Mouse (Mus musculus) forebrain, embryonic 12.5 days (tissue): ENCODE measurements around the gene Plaur. TPM values are rescaled to one million over a fixed set of nuclear protein-coding genes. Genes with fewer than 3 reads are reported as not detected.

Experiments used
- ATAC-seq: fragments of 200-750 bp; cut with Nextera tagmentation; 2 replicates; pipeline ENCODE4 v1.8.0; 2017; ENCODE audit warnings: moderate TSS enrichment; ENCODE audit not compliant: low FRiP score
- H3K27ac ChIP-seq: fragments of 300-500 bp; sonication (generic); 2 replicates; pipeline ENCODE4 v1.5.1; 2016; ENCODE audit warnings: mild to moderate bottlenecking
- H3K27me3 ChIP-seq: fragments of 300-500 bp; sonication (generic); 2 replicates; pipeline ENCODE4 v1.6.1; 2016; ENCODE audit warnings: mild to moderate bottlenecking
- H3K36me3 ChIP-seq: fragments of 300-500 bp; sonication (generic); replicated peaks from 2 replicates; pipeline ENCODE4 v1.6.1; 2016; ENCODE audit warnings: mild to moderate bottlenecking
- H3K4me1 ChIP-seq: fragments of 300-500 bp; sonication (generic); 2 replicates; pipeline ENCODE4 v1.6.1; 2016
- H3K4me2 ChIP-seq: fragments of 300-500 bp; sonication (generic); 2 replicates; pipeline ENCODE4 v1.6.1; 2016; ENCODE audit warnings: mild to moderate bottlenecking, moderate library complexity
- H3K4me3 ChIP-seq: fragments of 300-500 bp; sonication (generic); replicated peaks from 2 replicates; pipeline ENCODE4 v1.5.1; 2016; ENCODE audit warnings: mild to moderate bottlenecking
- H3K9ac ChIP-seq: fragments of 300-500 bp; sonication (generic); 2 replicates; pipeline ENCODE4 v1.6.1; 2016; ENCODE audit warnings: mild to moderate bottlenecking
- H3K9me3 ChIP-seq: fragments of 300-500 bp; sonication (generic); 2 replicates; pipeline ENCODE4 v1.6.1; 2016
- WGBS: fragments of 180-500 bp; shearing (Covaris S2); methylation state at CpG from one replicate; pipeline ENCODE4 v1.1.7; 2016; 5-methylcytosine and 5-hydroxymethylcytosine counted together
- polyA plus RNA-seq: library from polyadenylated mRNA; unstranded; fragments of >200 nt; fragmentation: Nextera tagmentation; extraction: Ambion mirVana; gene quantifications from 2 replicates; pipeline ENCODE4 v1.2.1, GENCODE M21; 2016

Plaur gene
- polyA plus RNA-seq, 1 experiment from 2014 or later, result 1.2 TPM

DNA sequence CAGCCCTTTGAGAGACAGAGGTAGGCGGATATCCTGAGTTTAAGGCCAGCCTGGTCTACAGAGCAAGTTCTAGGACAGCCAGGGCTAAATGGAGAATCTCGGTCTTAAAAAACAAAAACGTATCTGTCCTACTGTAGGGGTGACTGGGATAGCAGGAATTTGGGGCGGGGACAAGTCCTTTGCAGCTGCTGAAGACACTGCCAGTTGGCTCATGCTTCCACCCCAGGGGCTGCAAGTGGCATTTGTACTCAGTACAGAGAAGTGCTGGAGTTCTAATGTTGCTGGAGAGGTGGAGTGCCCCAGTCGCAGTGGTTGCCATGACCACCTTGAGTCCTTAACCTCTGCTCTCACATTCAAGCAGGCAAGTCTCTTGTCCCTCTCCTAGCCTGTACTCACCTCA, 60.5 kb downstream of the Plaur start:
- no peaks in the 10 kb centered on the region for H3K4me1 ChIP-seq
- 58% methylated on average over 5 of the region's 5 CpGs for WGBS
- no peaks in the 10 kb centered on the region for H3K9me3 ChIP-seq
- no peak overlapping the region for H3K4me2 ChIP-seq
- no peaks in the 10 kb centered on the region; the same call in 1 of the 2 replicates for H3K27me3 ChIP-seq
- peaks cover 9% of the 10 kb centered on the region for H3K36me3 ChIP-seq
- H3K9ac ChIP-seq, result no peak overlapping the region
- H3K27ac ChIP-seq, result no peak overlapping the region
- H3K4me3 ChIP-seq, result no peak overlapping the region
- no peak for ATAC-seq

DNA sequence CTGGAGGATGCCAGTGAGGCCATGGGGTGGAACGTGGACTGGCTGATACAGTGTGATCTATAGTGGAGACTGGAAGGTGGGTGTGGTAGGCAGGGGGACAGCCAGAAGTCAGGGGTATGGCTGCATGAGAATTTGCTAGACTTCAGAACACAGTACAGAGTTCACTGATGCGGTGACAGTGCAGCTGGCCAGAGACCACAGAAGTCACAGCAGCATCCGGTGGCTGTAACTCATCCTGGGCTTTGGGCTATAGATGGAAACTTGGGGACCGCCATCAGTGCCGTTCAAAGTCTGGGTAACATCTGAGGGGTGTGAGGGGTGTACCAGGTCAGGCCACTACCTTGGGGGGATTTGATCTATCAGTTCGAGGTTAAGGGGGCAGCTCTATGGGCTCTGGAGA, 61.4 kb downstream of the Plaur start:
- H3K9me3 ChIP-seq, result no peaks in the 10 kb centered on the region
- H3K27ac ChIP-seq, result no peak overlapping the region
- H3K4me3 ChIP-seq, result no peak overlapping the region
- 89% methylated on average over 6 of the region's 6 CpGs for WGBS
- no peak overlapping the region for H3K4me2 ChIP-seq
- H3K36me3 ChIP-seq, result peaks cover 2% of the 10 kb centered on the region
- H3K27me3 ChIP-seq, result no peaks in the 10 kb centered on the region; the same call in 1 of the 2 replicates
- no peaks in the 10 kb centered on the region for H3K4me1 ChIP-seq
- H3K9ac ChIP-seq, result no peak overlapping the region
- no peak for ATAC-seq

DNA sequence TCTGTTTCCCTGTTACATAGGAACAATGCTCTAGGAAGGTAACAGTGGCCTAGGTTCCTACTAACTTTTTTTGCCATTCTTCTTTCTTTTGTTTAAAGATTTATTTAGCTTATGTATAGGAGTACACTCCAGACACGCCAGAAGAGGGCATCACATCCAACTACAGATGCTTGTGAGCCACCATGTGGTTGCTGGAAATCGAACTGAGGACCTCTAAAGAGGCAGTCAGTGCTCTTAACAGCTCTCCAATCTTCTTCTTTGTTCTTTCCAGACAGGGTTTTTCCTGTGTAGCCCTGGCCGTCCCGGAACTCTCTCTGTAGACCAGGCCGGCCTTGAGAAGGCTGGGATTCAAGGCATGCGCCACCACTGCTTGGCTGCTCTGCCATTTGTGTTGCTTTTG, 62.7 kb downstream of the Plaur start:
- Histone ChIP-seq H3K9me3 (no peaks in the 10 kb centered on the region), H3K4me3 (no peak overlapping the region), H3K27ac (no peak overlapping the region), H3K9ac (no peak overlapping the region), H3K27me3 (no peaks in the 10 kb centered on the region; the same call in 1 of the 2 replicates), H3K36me3 (no peaks in the 10 kb centered on the region), H3K4me2 (no peak overlapping the region), H3K4me1 (peaks cover 8% of the 10 kb centered on the region)
- 79% methylated on average over 6 of the region's 6 CpGs for WGBS
- no peak for ATAC-seq

Other genes starting within 250 kb of the Plaur start
- 5.3 TPM in 2 replicates for gene Zfp109, start 224.9 kb upstream of the Plaur start, polyA plus RNA-seq
- 3.2 and 3.6 TPM in 2 replicates for gene Zfp108, start 207.7 kb upstream of the Plaur start, polyA plus RNA-seq
- 7.6 and 7.7 TPM in 2 replicates for gene Zfp93, start 192.1 kb upstream of the Plaur start, polyA plus RNA-seq
- 44.5 and 44.8 TPM in 2 replicates for gene Zfp61, start 161.3 kb upstream of the Plaur start, polyA plus RNA-seq
- 17.8 and 19.0 TPM in 2 replicates for gene Zfp94, start 145.8 kb upstream of the Plaur start, polyA plus RNA-seq
- gene Tescl, start 128.5 kb upstream of the Plaur start, polyA plus RNA-seq, result not detected in 2 replicates
- not detected in 2 replicates for gene Lypd5, start 113.3 kb upstream of the Plaur start, polyA plus RNA-seq
- gene Kcnn4, start 92.2 kb upstream of the Plaur start, polyA plus RNA-seq, result 1.1 and 1.4 TPM in 2 replicates
- gene Smg9, start 62.9 kb upstream of the Plaur start, polyA plus RNA-seq, result 25.6 and 29.1 TPM in 2 replicates
- not detected in 2 replicates for gene Irgc1, start 10.2 kb upstream of the Plaur start, polyA plus RNA-seq
- gene Cadm4, start 19.5 kb downstream of the Plaur start, polyA plus RNA-seq, result 32.1 and 38.3 TPM in 2 replicates
- 170 and 182 TPM in 2 replicates for gene Zfp428, start 44.5 kb downstream of the Plaur start, polyA plus RNA-seq
- 1.6 and 1.7 TPM in 2 replicates for gene AC161166.1, start 50.0 kb downstream of the Plaur start, polyA plus RNA-seq
- gene Irgq, start 68.2 kb downstream of the Plaur start, polyA plus RNA-seq, result 24.7 and 25.2 TPM in 2 replicates
- not detected in 2 replicates for gene Pinlyp, start 83.6 kb downstream of the Plaur start, polyA plus RNA-seq
- 105 and 107 TPM in 2 replicates for gene Xrcc1, start 83.8 kb downstream of the Plaur start, polyA plus RNA-seq
- gene Ethe1, start 125.1 kb downstream of the Plaur start, polyA plus RNA-seq, result 15.3 and 15.7 TPM in 2 replicates
- 3.1 and 3.5 TPM in 2 replicates for gene Zfp575, start 125.2 kb downstream of the Plaur start, polyA plus RNA-seq
- not detected in 2 replicates for gene Phldb3, start 148.3 kb downstream of the Plaur start, polyA plus RNA-seq
- 0.42 and 0.56 TPM in 2 replicates for gene Lypd3, start 174.1 kb downstream of the Plaur start, polyA plus RNA-seq
- gene Tex101, start 214.2 kb downstream of the Plaur start, polyA plus RNA-seq, result not detected in 2 replicates
- gene BC049730, start 246.8 kb downstream of the Plaur start, polyA plus RNA-seq, result not detected in 2 replicates